18 mouse cellular contexts compared by ENCODE assay signal in the genomic region with DNA sequence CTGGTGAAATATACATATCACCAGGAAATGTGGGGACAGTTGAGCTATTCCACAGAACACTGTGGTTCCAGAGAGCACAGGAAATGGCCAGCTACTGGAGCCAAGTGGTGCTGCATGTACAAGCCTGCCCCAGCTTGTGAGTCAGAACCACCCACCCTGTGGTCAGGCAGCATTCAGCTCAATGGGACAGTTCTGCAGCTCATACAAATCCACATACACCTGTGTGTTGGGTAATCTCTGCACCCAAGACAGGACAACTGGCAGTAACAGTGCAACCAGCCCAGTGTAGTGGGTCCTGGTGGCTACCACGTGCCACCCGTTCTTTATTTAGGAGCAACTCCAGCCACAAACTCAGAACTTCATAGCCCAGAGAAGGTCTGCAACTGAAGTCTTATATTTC. TPM values are rescaled to one million over a fixed set of nuclear protein-coding genes. Genes with fewer than 3 reads are reported as not detected.
DNase-seq lines count a peak whose midpoint lies in the region; ATAC-seq and TF ChIP-seq lines count a peak whose summit lies in the region.
"Had no signal": no experiment of that assay in that cellular context is flagged by ENCODE, and none has a peak within 500 bp of the region (broad histone marks: within the 10 kb centered on the region; RNA-seq: fewer than 3 reads in every experiment).

No protein-coding gene starts in this region.

- no peak for TF ChIP-seq POLR2A in heart, adult 2 months (IDR thresholded peaks at IDR 0.05; ENCODE audit: insufficient read depth, low read depth, low read length)

- ATAC-seq in kidney, embryonic 15.5 days (replicated peaks; ENCODE audit: low FRiP score): no peak
- ATAC-seq in megakaryocyte-erythroid progenitor cell, adult 5-6 weeks (replicated peaks; ENCODE audit: low FRiP score, low TSS enrichment, poor library complexity, severe bottlenecking): no peak
- ATAC-seq: hindbrain, embryonic 16.5 days; Patski had no signal

- no peak overlapping the region; the same call in 1 of the 2 replicates for H3K27ac ChIP-seq in heart, adult 2 months
- H3K27ac ChIP-seq in heart, embryonic 10.5 days: no peak overlapping the region
- no peak overlapping the region for H3K27ac ChIP-seq in kidney, embryonic 15.5 days
- H3K27ac ChIP-seq: liver, embryonic 14.5 days had no signal

- peak; percentile 26; the same call in 1 of the 2 replicates for TF ChIP-seq CTCF in heart, adult 2 months (IDR thresholded peaks at IDR 0.05)

- no peak for DNase-seq in heart, adult 2 months
- DNase-seq in heart, embryonic 10.5 days (ENCODE audit: low spot score): no peak
- peak; percentile 16 to 52 for DNase-seq in kidney, postnatal 25 days
- peak; percentile 43 for DNase-seq in CD4-positive helper T cell, adult 2 months (ENCODE audit: low read depth, low spot score)
- DNase-seq in lung, postnatal 4 days: peak; percentile 18 to 39
- DNase-seq in ovary, adult 18-20 months (ENCODE audit: low spot score): no peak
- DNase-seq: cerebellum, postnatal 25 days had no signal

- peaks cover 4% of the 10 kb centered on the region for H3K4me1 ChIP-seq in heart, adult 2 months (ENCODE audit: control insufficient read depth, insufficient read depth, low read length)
- H3K4me1 ChIP-seq in heart, embryonic 10.5 days: peaks cover 14% of the 10 kb centered on the region; the same call in 1 of the 2 replicates
- no peaks in the 10 kb centered on the region; the same call in 1 of the 2 replicates for H3K4me1 ChIP-seq in kidney, embryonic 15.5 days

- no peak overlapping the region for H3K4me2 ChIP-seq in kidney, embryonic 15.5 days
- H3K4me2 ChIP-seq: embryonic facial prominence, embryonic 15.5 days had no signal

- 87% methylated on average over 2 of the region's 2 CpGs for WGBS in heart, adult 2 months
- WGBS in heart, embryonic 10.5 days: 95% methylated on average over 2 of the region's 2 CpGs
- 93% methylated on average over 2 of the region's 2 CpGs for WGBS in kidney, embryonic 15.5 days

- no peak overlapping the region for H3K9ac ChIP-seq in heart, adult 2 months (ENCODE audit: low read depth, low read length)
- H3K9ac ChIP-seq in kidney, embryonic 15.5 days: no peak overlapping the region
- H3K9ac ChIP-seq: embryonic facial prominence, embryonic 15.5 days; liver, embryonic 14.5 days had no signal

- no peaks in the 10 kb centered on the region for H3K79me2 ChIP-seq in heart, adult 2 months (replicated peaks; ENCODE audit: control insufficient read depth, insufficient read depth, low read length)

- H3K4me3 ChIP-seq in heart, adult 2 months: no peak overlapping the region
- no peak overlapping the region for H3K4me3 ChIP-seq in heart, embryonic 10.5 days
- H3K4me3 ChIP-seq in kidney, embryonic 15.5 days (replicated peaks): no peak overlapping the region
- H3K4me3 ChIP-seq: embryonic facial prominence, embryonic 15.5 days had no signal

- intact Hi-C loops in heart, adult 2 months (cut with DNase I): no loop called here

- no peaks in the 10 kb centered on the region for H3K9me3 ChIP-seq in heart, embryonic 10.5 days
- H3K9me3 ChIP-seq in kidney, embryonic 15.5 days (replicated peaks): no peaks in the 10 kb centered on the region
- H3K9me3 ChIP-seq: embryonic facial prominence, embryonic 15.5 days had no signal

- H3K27me3 ChIP-seq in heart, adult 2 months (ENCODE audit: control insufficient read depth, insufficient read depth, low read length): no peaks in the 10 kb centered on the region
- H3K27me3 ChIP-seq in heart, embryonic 10.5 days (ENCODE audit: insufficient read depth, poor library complexity, severe bottlenecking): no peaks in the 10 kb centered on the region
- H3K27me3 ChIP-seq in kidney, embryonic 15.5 days: no peaks in the 10 kb centered on the region
- H3K27me3 ChIP-seq: embryonic facial prominence, embryonic 15.5 days; Patski had no signal

- H3K36me3 ChIP-seq in heart, adult 2 months (ENCODE audit: control insufficient read depth, insufficient read depth, low read length): no peaks in the 10 kb centered on the region
- peaks cover 82% of the 10 kb centered on the region for H3K36me3 ChIP-seq in heart, embryonic 10.5 days
- H3K36me3 ChIP-seq in kidney, embryonic 15.5 days: peaks cover 75% of the 10 kb centered on the region

- TF ChIP-seq EP300 in heart, adult 2 months (IDR thresholded peaks at IDR 0.05; ENCODE audit: insufficient read depth, low read depth, low read length): no peak

RNA-seq across cellular contexts. Expression of a gene that starts 27.9 kb away (rescaled TPM):
- 10 to 100 TPM; 11.8 to 12.9 TPM for total RNA-seq in heart, adult 2 months (2021)
- polyA plus RNA-seq in heart, adult 2 months (2012; rRNA removed): 6.6 and 11.2 TPM in 2 replicates
- polyA plus RNA-seq in heart, embryonic 10.5 days (2016; fragmentation: Nextera tagmentation; extraction: Ambion mirVana): 14.5 and 15.3 TPM in 2 replicates
- 13.7 and 13.9 TPM in 2 replicates for polyA plus RNA-seq in kidney, embryonic 15.5 days (2015; fragmentation: Nextera tagmentation; extraction: Ambion mirVana)
- total RNA-seq in megakaryocyte-erythroid progenitor cell, adult 5-6 weeks (2014; fragmentation: Nextera tagmentation): 10.2 and 12.8 TPM in 2 replicates
- total RNA-seq in megakaryocyte-erythroid progenitor cell, adult 5-6 weeks (2017): 7.4 and 10.3 TPM in 2 replicates

RNA-seq across cellular contexts. Expression of a gene that starts 29.0 kb away (rescaled TPM):
- total RNA-seq in heart, adult 2 months (2021): 10 to 100 TPM; 37.7 to 42.2 TPM
- 49.4 and 85.7 TPM in 2 replicates for polyA plus RNA-seq in heart, adult 2 months (2012; rRNA removed)
- polyA plus RNA-seq in heart, embryonic 10.5 days (2016; fragmentation: Nextera tagmentation; extraction: Ambion mirVana): 120 and 123 TPM in 2 replicates
- polyA plus RNA-seq in kidney, embryonic 15.5 days (2015; fragmentation: Nextera tagmentation; extraction: Ambion mirVana): 111 and 112 TPM in 2 replicates
- 8.7 and 11.5 TPM in 2 replicates for total RNA-seq in megakaryocyte-erythroid progenitor cell, adult 5-6 weeks (2014; fragmentation: Nextera tagmentation)
- total RNA-seq in megakaryocyte-erythroid progenitor cell, adult 5-6 weeks (2017): 9.0 and 9.6 TPM in 2 replicates

RNA-seq across cellular contexts. Expression of a gene that starts 46.5 kb away (rescaled TPM):
- total RNA-seq in heart, adult 2 months (2021): not detected
- polyA plus RNA-seq in heart, adult 2 months (2012; rRNA removed): not detected in 2 replicates
- not detected in 2 replicates for polyA plus RNA-seq in heart, embryonic 10.5 days (2016; fragmentation: Nextera tagmentation; extraction: Ambion mirVana)
- polyA plus RNA-seq in kidney, embryonic 15.5 days (2015; fragmentation: Nextera tagmentation; extraction: Ambion mirVana): not detected in 2 replicates
- total RNA-seq in megakaryocyte-erythroid progenitor cell, adult 5-6 weeks (2014; fragmentation: Nextera tagmentation): not detected in 2 replicates
- total RNA-seq in megakaryocyte-erythroid progenitor cell, adult 5-6 weeks (2017): not detected in 2 replicates
- total RNA-seq: adrenal gland, adult 18-20 months; layer of hippocampus, adult 8-10 months; left cerebral cortex, postnatal 14 days; midbrain, postnatal 0 days had no signal
- polyA plus RNA-seq: embryonic facial prominence, embryonic 15.5 days; heart, embryonic 14.5 days; hindbrain, embryonic 16.5 days; liver, embryonic 14.5 days; midbrain, postnatal 0 days; Patski had no signal

RNA-seq across cellular contexts. Expression of a gene that starts 50.3 kb away (rescaled TPM):
- total RNA-seq in heart, adult 2 months (2021): 1 to 10 TPM; 3.0 to 4.7 TPM
- 1.00 and 2.1 TPM in 2 replicates for polyA plus RNA-seq in heart, adult 2 months (2012; rRNA removed)
- polyA plus RNA-seq in heart, embryonic 10.5 days (2016; fragmentation: Nextera tagmentation; extraction: Ambion mirVana): 5.2 and 5.9 TPM in 2 replicates
- polyA plus RNA-seq in kidney, embryonic 15.5 days (2015; fragmentation: Nextera tagmentation; extraction: Ambion mirVana): 7.1 and 8.2 TPM in 2 replicates
- total RNA-seq in megakaryocyte-erythroid progenitor cell, adult 5-6 weeks (2014; fragmentation: Nextera tagmentation): 2.0 and 2.6 TPM in 2 replicates
- 2.2 and 2.7 TPM in 2 replicates for total RNA-seq in megakaryocyte-erythroid progenitor cell, adult 5-6 weeks (2017)

Comparison
In these comparisons a context has a peak if more than half of its experiments do, and no peak if none do; other contexts are left out.
1. DNase-seq: peak in kidney, postnatal 25 days (2 of 2), CD4-positive helper T cell, adult 2 months (single experiment) and lung, postnatal 4 days (2 of 2); none in heart, adult 2 months (0 of 2), heart, embryonic 10.5 days (single experiment) and ovary, adult 18-20 months (single experiment).